In genomic region chr2:181657441-181657840, GRCm38 (mm10) we compare ENCODE assay signal across 35 mouse cellular contexts. TPM values are rescaled to one million over a fixed set of nuclear protein-coding genes. Genes with fewer than 3 reads are reported as not detected.
A peak's percentile ranks its signal among the peaks of the same experiment; 100 is the strongest.
DNase-seq lines count a peak whose midpoint lies in the region; ATAC-seq and TF ChIP-seq lines count a peak whose summit lies in the region.
"Had no signal": no experiment of that assay in that cellular context is flagged by ENCODE, and none has a peak within 500 bp of the region (broad histone marks: within the 10 kb centered on the region; RNA-seq: fewer than 3 reads in every experiment).

No protein-coding gene starts in this region.

- no peaks in the 10 kb centered on the region for H3K9me3 ChIP-seq in midbrain, embryonic 15.5 days
- H3K9me3 ChIP-seq: embryonic facial prominence, embryonic 15.5 days; G1E; heart, embryonic 10.5 days; heart, embryonic 13.5 days had no signal

- no peak overlapping the region for H3K4me3 ChIP-seq in gastrocnemius, adult 2 months
- no peak overlapping the region for H3K4me3 ChIP-seq in layer of hippocampus, adult 2 months
- no peak overlapping the region for H3K4me3 ChIP-seq in midbrain, embryonic 15.5 days
- H3K4me3 ChIP-seq: embryonic facial prominence, embryonic 15.5 days; heart, adult 2 months; heart, embryonic 10.5 days; heart, embryonic 13.5 days had no signal

- intact Hi-C loops in gastrocnemius, adult 2 months (cut with DNase I), result loop anchor here (5.0 kb wide), 1 partner anchor 50 kb away; no protein-coding TSS in a partner anchor

- no peak for TF ChIP-seq CTCF in gastrocnemius, adult 2 months (IDR thresholded peaks at IDR 0.05)
- no peak; the same call in 1 of the 2 replicates for TF ChIP-seq CTCF in layer of hippocampus, adult 2 months (conservative IDR thresholded peaks at IDR 0.05)

- peaks cover 28% of the 10 kb centered on the region for H3K36me3 ChIP-seq in midbrain, embryonic 15.5 days (replicated peaks)

- no peak overlapping the region for H3K9ac ChIP-seq in midbrain, embryonic 15.5 days
- H3K9ac ChIP-seq: embryonic facial prominence, embryonic 15.5 days; forebrain, postnatal 0 days; heart, embryonic 13.5 days; hindbrain, embryonic 14.5 days had no signal

- no peak for ATAC-seq in midbrain, embryonic 15.5 days (replicated peaks)
- ATAC-seq: forebrain, embryonic 14.5 days; forebrain, postnatal 0 days; hindbrain, postnatal 0 days; inflammation-experienced regulatory T-cells, adult 6 months had no signal

- H3K27ac ChIP-seq in gastrocnemius, adult 2 months, result peak overlapping the region; percentile 20; the same call in 1 of the 2 replicates
- peak overlapping the region; percentile 77; the same call in 1 of the 2 replicates for H3K27ac ChIP-seq in layer of hippocampus, adult 2 months
- H3K27ac ChIP-seq in midbrain, embryonic 15.5 days, result no peak overlapping the region
- H3K27ac ChIP-seq: embryonic facial prominence, embryonic 15.5 days; heart, embryonic 10.5 days; heart, embryonic 13.5 days; hindbrain, embryonic 14.5 days; hindbrain, postnatal 0 days had no signal

- peaks cover 6% of the 10 kb centered on the region; the same call in 1 of the 2 replicates for H3K4me1 ChIP-seq in midbrain, embryonic 15.5 days

- H3K4me2 ChIP-seq in midbrain, embryonic 15.5 days, result no peak overlapping the region
- H3K4me2 ChIP-seq: embryonic facial prominence, embryonic 15.5 days; heart, embryonic 13.5 days; hindbrain, embryonic 14.5 days had no signal

- H3K27me3 ChIP-seq in midbrain, embryonic 15.5 days (replicated peaks), result no peaks in the 10 kb centered on the region
- H3K27me3 ChIP-seq: CH12.LX; embryonic facial prominence, embryonic 15.5 days; heart, embryonic 13.5 days had no signal

- 75% methylated on average over 2 of the region's 2 CpGs for WGBS in midbrain, embryonic 15.5 days

- DNase-seq in gastrocnemius, adult 2 months, result no peak
- DNase-seq in gastrocnemius, adult 8-10 months (ENCODE audit: low spot score in 2 of 2), result no peak
- peak in 1 of 2 experiments; percentile 46 for DNase-seq in layer of hippocampus, adult 2 months (ENCODE audit: low spot score in 2 of 2)
- DNase-seq in layer of hippocampus, postnatal 36 days, result no peak
- DNase-seq in Muller cell, postnatal 12 days (ENCODE audit: inconsistent ontology term), result peak; percentile 61
- DNase-seq: adrenal gland, adult 2 months; adrenal gland, postnatal 14 days; B cell, adult 2 months; cerebellum, adult 11 months; cerebellum, adult 2 months; cerebellum, adult 9-11 months; cerebellum, postnatal 25 days; forebrain, postnatal 0 days; gastrocnemius, postnatal 10 days; gastrocnemius, postnatal 36 days; heart, adult 2 months; heart, postnatal 14 days; heart, postnatal 4 days had no signal

RNA-seq across cellular contexts. Expression of gene Gm29797, which starts 0.6 kb away (rescaled TPM):
- not detected for total RNA-seq in gastrocnemius, adult 2 months (2021)
- not detected for total RNA-seq in gastrocnemius, adult 8-10 months (2022)
- total RNA-seq in layer of hippocampus, adult 2 months (2021), result 1 to 10 TPM in 1 of 2 experiments, under 1 TPM in 1; 0.83 to 1.4 TPM
- total RNA-seq in layer of hippocampus, postnatal 36 days (2021), result 1 to 10 TPM; 1.1 to 1.6 TPM
- polyA plus RNA-seq in midbrain, embryonic 15.5 days (2015; fragmentation: Nextera tagmentation; extraction: Ambion mirVana), result not detected in 2 replicates
- total RNA-seq: adrenal gland, postnatal 14 days; common myeloid progenitor, adult 5-6 weeks; forebrain, postnatal 0 days; G1E; gastrocnemius, postnatal 10 days; gastrocnemius, postnatal 36 days; granulocyte monocyte progenitor cell, adult 5-6 weeks; heart, adult 2 months; heart, postnatal 14 days; heart, postnatal 4 days; hindbrain, postnatal 0 days had no signal
- polyA plus RNA-seq: forebrain, embryonic 11.5 days; forebrain, embryonic 14.5 days; forebrain, postnatal 0 days; frontal cortex, adult 2 months; heart, embryonic 16.5 days; hindbrain, embryonic 11.5 days; hindbrain, postnatal 0 days; inflammation-experienced regulatory T-cells, adult 6 months had no signal

RNA-seq across cellular contexts. Expression of gene Sox18, which starts 14.0 kb away (rescaled TPM):
- 10 to 100 TPM; 10.4 to 15.3 TPM for total RNA-seq in gastrocnemius, adult 2 months (2021)
- total RNA-seq in gastrocnemius, adult 8-10 months (2022), result 10 to 100 TPM in 2 of 4 experiments, 1 to 10 TPM in 2; 3.9 to 13.4 (median 7.1) TPM
- 10 to 100 TPM; 11.6 to 14.1 TPM for total RNA-seq in layer of hippocampus, adult 2 months (2021)
- total RNA-seq in layer of hippocampus, postnatal 36 days (2021), result 10 to 100 TPM in 1 of 2 experiments, 1 to 10 TPM in 1; 8.3 to 11.1 TPM
- polyA plus RNA-seq in midbrain, embryonic 15.5 days (2015; fragmentation: Nextera tagmentation; extraction: Ambion mirVana), result 18.3 and 19.7 TPM in 2 replicates
- total RNA-seq: CH12.LX; common myeloid progenitor, adult 5-6 weeks; granulocyte monocyte progenitor cell, adult 5-6 weeks had no signal
- polyA plus RNA-seq: G1E; inflammation-experienced regulatory T-cells, adult 6 months had no signal

RNA-seq across cellular contexts. Expression of gene Tcea2, which starts 22.7 kb away (rescaled TPM):
- 1 to 10 TPM; 6.9 to 7.6 TPM for total RNA-seq in gastrocnemius, adult 2 months (2021)
- 1 to 10 TPM; 6.7 to 8.4 (median 7.3) TPM for total RNA-seq in gastrocnemius, adult 8-10 months (2022)
- total RNA-seq in layer of hippocampus, adult 2 months (2021), result 10 to 100 TPM; 54.7 to 60.0 TPM
- total RNA-seq in layer of hippocampus, postnatal 36 days (2021), result 10 to 100 TPM; 60.6 to 62.0 TPM
- polyA plus RNA-seq in midbrain, embryonic 15.5 days (2015; fragmentation: Nextera tagmentation; extraction: Ambion mirVana), result 52.2 and 54.5 TPM in 2 replicates

RNA-seq across cellular contexts. Expression of gene Rgs19, which starts 36.3 kb away (rescaled TPM):
- total RNA-seq in gastrocnemius, adult 2 months (2021), result 1 to 10 TPM; 2.7 to 2.8 TPM
- 1 to 10 TPM; 1.5 to 5.2 (median 3.6) TPM for total RNA-seq in gastrocnemius, adult 8-10 months (2022)
- 10 to 100 TPM; 41.8 to 43.4 TPM for total RNA-seq in layer of hippocampus, adult 2 months (2021)
- 10 to 100 TPM; 44.0 to 44.1 TPM for total RNA-seq in layer of hippocampus, postnatal 36 days (2021)
- 65.4 and 67.3 TPM in 2 replicates for polyA plus RNA-seq in midbrain, embryonic 15.5 days (2015; fragmentation: Nextera tagmentation; extraction: Ambion mirVana)

RNA-seq across cellular contexts. Expression of gene Lkaaear1, which starts 40.8 kb away (rescaled TPM):
- total RNA-seq in gastrocnemius, adult 2 months (2021), result not detected
- not detected for total RNA-seq in gastrocnemius, adult 8-10 months (2022)
- total RNA-seq in layer of hippocampus, adult 2 months (2021), result not detected
- not detected for total RNA-seq in layer of hippocampus, postnatal 36 days (2021)
- not detected in 2 replicates for polyA plus RNA-seq in midbrain, embryonic 15.5 days (2015; fragmentation: Nextera tagmentation; extraction: Ambion mirVana)
- total RNA-seq: adrenal gland, adult 2 months; adrenal gland, postnatal 14 days; adrenal gland, postnatal 4 days; CH12.LX; common myeloid progenitor, adult 5-6 weeks; forebrain, postnatal 0 days; G1E; gastrocnemius, postnatal 10 days; gastrocnemius, postnatal 36 days; granulocyte monocyte progenitor cell, adult 5-6 weeks; heart, adult 2 months; heart, postnatal 14 days; heart, postnatal 4 days; hindbrain, postnatal 0 days had no signal
- polyA plus RNA-seq: adrenal gland, adult 2 months; cerebellum, adult 2 months; embryonic facial prominence, embryonic 15.5 days; forebrain, embryonic 11.5 days; forebrain, embryonic 14.5 days; forebrain, postnatal 0 days; frontal cortex, adult 2 months; G1E; heart, embryonic 10.5 days; heart, embryonic 13.5 days; heart, embryonic 16.5 days; hindbrain, embryonic 11.5 days; hindbrain, embryonic 14.5 days; hindbrain, postnatal 0 days; inflammation-experienced regulatory T-cells, adult 6 months had no signal

Comparison
In these comparisons a context has a peak if more than half of its experiments do, and no peak if none do; other contexts are left out.
1. RNA of gene Tcea2, which starts 22.7 kb away (total RNA-seq): 60.6 to 62.0 TPM in layer of hippocampus, postnatal 36 days and 54.7 to 60.0 TPM in layer of hippocampus, adult 2 months; 6.9 to 7.6 TPM in gastrocnemius, adult 2 months and 6.7 to 8.4 TPM in gastrocnemius, adult 8-10 months; every median in the first group is over 4 times any median in the second.